Mouse (Mus musculus) hindbrain, embryonic 14.5 days (tissue): ENCODE data around the gene Fam196b. TPM values are rescaled to one million over a fixed set of nuclear protein-coding genes. Genes with fewer than 3 reads are reported as not detected.
A peak's percentile ranks its signal among the peaks of the same experiment; 100 is the strongest.

Experiments used
- ATAC-seq: fragments of 200-750 bp; cut with Nextera tagmentation; 2 replicates; pipeline ENCODE4 v1.8.0; 2017; ENCODE audit warnings: moderate number of reproducible peaks, mild to moderate bottlenecking, moderate TSS enrichment, moderate library complexity; ENCODE audit not compliant: low FRiP score
- DNase-seq: peaks from one replicate; pipeline ENCODE4 v3.0.0-alpha.2; 2015; ENCODE audit warnings: low spot score
- H3K27ac ChIP-seq: fragments of 300-500 bp; sonication (generic); 2 replicates; pipeline ENCODE4 v1.5.1; 2014; ENCODE audit warnings: mild to moderate bottlenecking, moderate library complexity
- H3K27me3 ChIP-seq: fragments of 300-500 bp; sonication (generic); 2 replicates; pipeline ENCODE4 v1.6.1; 2014; ENCODE audit warnings: mild to moderate bottlenecking, low read length, mixed read lengths; ENCODE audit not compliant: control insufficient read depth, insufficient read depth
- H3K36me3 ChIP-seq: fragments of 300-500 bp; sonication (generic); replicated peaks from 2 replicates; pipeline ENCODE4 v1.6.1; 2014; ENCODE audit not compliant: control insufficient read depth, insufficient read depth
- H3K4me1 ChIP-seq: fragments of 300-500 bp; sonication (generic); replicated peaks from 2 replicates; pipeline ENCODE4 v1.6.1; 2014; ENCODE audit warnings: antibody characterized with exemption, low read length, mixed read lengths; ENCODE audit not compliant: control insufficient read depth, insufficient read depth
- H3K4me2 ChIP-seq: fragments of 300-500 bp; sonication (generic); replicated peaks from 2 replicates; pipeline ENCODE4 v1.6.1; 2014; ENCODE audit warnings: mild to moderate bottlenecking, moderate library complexity
- H3K4me3 ChIP-seq: fragments of 300-500 bp; sonication (generic); replicated peaks from 2 replicates; pipeline ENCODE4 v1.5.1; 2014; ENCODE audit warnings: mild to moderate bottlenecking, low read length
- H3K9ac ChIP-seq: fragments of 300-500 bp; sonication (generic); 2 replicates; pipeline ENCODE4 v1.6.1; 2014
- H3K9me3 ChIP-seq: fragments of 300-500 bp; sonication (generic); 2 replicates; pipeline ENCODE4 v1.6.1; 2016; ENCODE audit warnings: low read length; ENCODE audit not compliant: control insufficient read depth
- WGBS: fragments of 180-500 bp; shearing (Covaris S2); extraction: QIAGEN DNeasy Blood & Tissue Kit; methylation state at CpG from one replicate; pipeline ENCODE4 v1.1.7; 2014; 5-methylcytosine and 5-hydroxymethylcytosine counted together
- polyA plus RNA-seq: library from polyadenylated mRNA; unstranded; fragments of >200 nt; fragmentation: Nextera tagmentation; extraction: Ambion mirVana; gene quantifications from 2 replicates; pipeline ENCODE4 v1.2.1, GENCODE M21; 2014

Gene Fam196b
- 2.8 and 3.5 TPM in 2 replicates for polyA plus RNA-seq

GRCm38 (mm10) chr11:34314534-34315379, at the start of gene Fam196b:
Gene Fam196b, plus strand, starts transcription at chr11:34314822.
- ATAC-seq (0 out of 2 replicates have a peak, but pooled peaks have one; percentile 70), DNase-seq (peak; percentile 85)
- Histone ChIP-seq H3K36me3 (no peaks in the 10 kb centered on the region), H3K9me3 (no peaks in the 10 kb centered on the region), H3K27me3 (no peaks in the 10 kb centered on the region), H3K4me3 (peak within 1 kb of the TSS; percentile 37), H3K4me2 (peak within 1 kb of the TSS; percentile 52), H3K27ac (peak within 1 kb of the TSS; percentile 60), H3K4me1 (peaks cover 25% of the 10 kb centered on the region), H3K9ac (peak within 1 kb of the TSS; percentile 64)
- WGBS: under 1% methylated on average over 13 of the region's 13 CpGs

GRCm38 (mm10) chr11:34272016-34272415, 42.6 kb upstream of the Fam196b start:
- DNase-seq (no peak), ATAC-seq (no peak)
- Histone ChIP-seq H3K27me3 (no peaks in the 10 kb centered on the region), H3K9ac (no peak overlapping the region), H3K9me3 (no peaks in the 10 kb centered on the region), H3K27ac (no peak overlapping the region), H3K36me3 (no peaks in the 10 kb centered on the region), H3K4me3 (no peak overlapping the region), H3K4me1 (peaks cover 9% of the 10 kb centered on the region; the same call in 1 of the 2 replicates), H3K4me2 (no peak overlapping the region)
- WGBS: 53% methylated on average over 10 of the region's 10 CpGs

- WGBS: 43% methylated on average over 2 of the region's 2 CpGs
Measured at GRCm38 (mm10) chr11:34275941-34276340, 38.7 kb upstream of the Fam196b start.

GRCm38 (mm10) chr11:34276363-34277046, 38.1 kb upstream of the Fam196b start:
- ATAC-seq: peak; percentile 67; the same call in 1 of the 2 replicates
- H3K27ac ChIP-seq: no peak overlapping the region
- peaks cover 9% of the 10 kb centered on the region; the same call in 1 of the 2 replicates for H3K4me1 ChIP-seq
- no peak overlapping the region for H3K4me3 ChIP-seq
- no peaks in the 10 kb centered on the region for H3K36me3 ChIP-seq
- peak; percentile 40 for DNase-seq
- H3K9ac ChIP-seq: no peak overlapping the region
- H3K9me3 ChIP-seq: no peaks in the 10 kb centered on the region
- 26% methylated on average over 14 of the region's 14 CpGs for WGBS
- peaks cover 10% of the 10 kb centered on the region; the same call in 1 of the 2 replicates for H3K27me3 ChIP-seq
- peak overlapping the region; percentile 33 for H3K4me2 ChIP-seq

More at GRCm38 (mm10) chr11:34275941-34276340, 38.7 kb upstream of the Fam196b start:
- ATAC-seq (no peak), DNase-seq (peak; percentile 64)
- H3K9ac ChIP-seq: no peak overlapping the region
- no peak overlapping the region for H3K4me3 ChIP-seq
- H3K4me2 ChIP-seq: no peak overlapping the region
- H3K27me3 ChIP-seq: peaks cover 10% of the 10 kb centered on the region; the same call in 1 of the 2 replicates
- H3K4me1 ChIP-seq: peaks cover 9% of the 10 kb centered on the region; the same call in 1 of the 2 replicates
- H3K36me3 ChIP-seq: no peaks in the 10 kb centered on the region
- H3K9me3 ChIP-seq: no peaks in the 10 kb centered on the region
- H3K27ac ChIP-seq: no peak overlapping the region

GRCm38 (mm10) chr11:34277047-34277445, 37.6 kb upstream of the Fam196b start:
- Histone ChIP-seq H3K9ac (no peak overlapping the region), H3K27me3 (peaks cover 10% of the 10 kb centered on the region; the same call in 1 of the 2 replicates), H3K4me3 (no peak overlapping the region), H3K36me3 (no peaks in the 10 kb centered on the region), H3K4me2 (peak overlapping the region; percentile 33), H3K4me1 (peaks cover 9% of the 10 kb centered on the region; the same call in 1 of the 2 replicates), H3K27ac (no peak overlapping the region), H3K9me3 (no peaks in the 10 kb centered on the region)
- no peak for ATAC-seq
- DNase-seq: no peak
- WGBS: 35% methylated on average over 3 of the region's 3 CpGs

- no peak for DNase-seq
- no peak overlapping the region for H3K27ac ChIP-seq
- ATAC-seq: peak; percentile 34; the same call in 1 of the 2 replicates
- WGBS: 15% methylated on average over 13 of the region's 13 CpGs
- no peaks in the 10 kb centered on the region for H3K4me1 ChIP-seq
- H3K36me3 ChIP-seq: no peaks in the 10 kb centered on the region
- no peaks in the 10 kb centered on the region for H3K9me3 ChIP-seq
- H3K4me3 ChIP-seq: no peak overlapping the region
- no peak overlapping the region for H3K4me2 ChIP-seq
- H3K9ac ChIP-seq: no peak overlapping the region
- H3K27me3 ChIP-seq: peaks cover 6% of the 10 kb centered on the region; the same call in 1 of the 2 replicates
Measured at GRCm38 (mm10) chr11:34284124-34284808, 30.4 kb upstream of the Fam196b start.

GRCm38 (mm10) chr11:34290265-34290664, 24.4 kb upstream of the Fam196b start:
- Histone ChIP-seq H3K4me2 (no peak overlapping the region), H3K36me3 (no peaks in the 10 kb centered on the region), H3K27me3 (no peaks in the 10 kb centered on the region), H3K9me3 (no peaks in the 10 kb centered on the region), H3K9ac (no peak overlapping the region), H3K4me1 (0 out of 2 replicates have a peak, but pooled peaks cover 6% of the 10 kb centered on the region), H3K27ac (no peak overlapping the region), H3K4me3 (no peak overlapping the region)
- DNase-seq (no peak), ATAC-seq (no peak; the same call in 1 of the 2 replicates)
- WGBS: 34% methylated on average over 4 of the region's 4 CpGs

GRCm38 (mm10) chr11:34290708-34291107, 23.9 kb upstream of the Fam196b start:
- 0 out of 2 replicates have a peak, but pooled peaks cover 6% of the 10 kb centered on the region for H3K4me1 ChIP-seq
- no peaks in the 10 kb centered on the region for H3K27me3 ChIP-seq
- no peak for DNase-seq
- no peak for ATAC-seq
- no peaks in the 10 kb centered on the region for H3K9me3 ChIP-seq
- WGBS: 21% methylated on average over 2 of the region's 2 CpGs
- no peak overlapping the region for H3K4me3 ChIP-seq
- H3K36me3 ChIP-seq: no peaks in the 10 kb centered on the region
- H3K9ac ChIP-seq: no peak overlapping the region
- no peak overlapping the region for H3K27ac ChIP-seq
- no peak overlapping the region for H3K4me2 ChIP-seq
